Mouse (Mus musculus) embryonic fibroblast, embryonic 13.5 days (primary cell): ENCODE data around the gene Ube2g2. TPM values are rescaled to one million over a fixed set of nuclear protein-coding genes. Genes with fewer than 3 reads are reported as not detected.

ENCODE experiments used
- H3K27ac ChIP-seq: 2 replicates; pipeline ENCODE4 v1.5.1; 2012; ENCODE audit warnings: low read length, control low read depth, inconsistent platforms; ENCODE audit not compliant: insufficient read depth
- H3K4me1 ChIP-seq: 2 replicates; pipeline ENCODE4 v1.6.1; 2011; ENCODE audit warnings: low read length; ENCODE audit not compliant: control insufficient read depth, insufficient read depth
- H3K4me3 ChIP-seq: 2 replicates; pipeline ENCODE4 v1.5.1; 2011; ENCODE audit warnings: mild to moderate bottlenecking, control low read depth, low read length; ENCODE audit not compliant: insufficient read depth
- CTCF ChIP-seq: IDR thresholded peaks from 2 replicates; pipeline ENCODE4 v1.5.1; 2011; ENCODE audit warnings: mild to moderate bottlenecking, control low read depth, low read length, moderate library complexity, borderline replicate concordance; ENCODE audit not compliant: insufficient read depth
- POLR2A ChIP-seq: IDR thresholded peaks from 2 replicates; pipeline ENCODE4 v1.6.1; 2011; ENCODE audit warnings: low read depth, mild to moderate bottlenecking, control low read depth, low read length, moderate library complexity
- polyA plus RNA-seq: library from polyadenylated mRNA; stranded (reverse); fragments of >200 nt; gene quantifications from 2 replicates; pipeline ENCODE4 v1.2.4, GENCODE M21; 2011; ENCODE audit warnings: low read depth; ENCODE audit not compliant: missing spikeins, insufficient read length

The Ube2g2 gene
- polyA plus RNA-seq, 1 experiment: 62.1 TPM

DNA sequence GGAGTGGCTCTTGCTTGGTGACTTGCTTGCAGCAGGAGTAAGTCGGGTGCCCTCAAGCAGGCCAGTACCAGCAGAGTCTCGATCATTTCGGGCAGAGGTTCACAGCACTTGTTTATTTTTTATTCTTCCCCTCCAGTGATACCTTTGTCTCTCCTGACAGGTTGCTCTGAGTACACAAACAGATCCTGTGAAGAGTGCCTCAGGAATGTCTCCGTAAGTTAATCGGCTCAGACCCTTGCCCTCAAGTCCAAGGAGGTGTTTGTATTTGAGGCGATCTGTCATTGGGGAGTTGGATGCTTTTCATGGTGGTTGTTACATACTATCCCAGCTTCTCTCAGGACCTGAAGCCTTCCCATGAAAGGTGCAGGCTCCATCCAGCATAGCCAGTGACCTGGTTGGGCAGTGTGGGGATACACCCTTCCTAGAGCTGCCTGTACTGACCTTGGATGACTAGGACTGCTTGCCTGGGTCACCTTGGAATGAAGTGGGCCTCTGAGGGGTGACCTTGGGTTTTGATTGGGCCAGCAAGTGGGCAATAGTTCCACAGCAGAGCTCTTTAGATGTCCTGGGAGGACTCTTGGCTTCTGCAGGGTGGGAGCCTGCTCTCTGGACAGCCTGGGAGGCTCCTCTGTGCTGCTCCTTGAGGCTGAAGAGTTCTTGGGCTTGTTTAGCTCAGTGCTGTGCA, 34.8 kb upstream of the Ube2g2 start:
- Histone ChIP-seq H3K27ac (no peak overlapping the region), H3K4me3 (no peak overlapping the region), H3K4me1 (peaks cover 12% of the 10 kb centered on the region)
- TF ChIP-seq POLR2A: no peak
- TF ChIP-seq CTCF: no peak

DNA sequence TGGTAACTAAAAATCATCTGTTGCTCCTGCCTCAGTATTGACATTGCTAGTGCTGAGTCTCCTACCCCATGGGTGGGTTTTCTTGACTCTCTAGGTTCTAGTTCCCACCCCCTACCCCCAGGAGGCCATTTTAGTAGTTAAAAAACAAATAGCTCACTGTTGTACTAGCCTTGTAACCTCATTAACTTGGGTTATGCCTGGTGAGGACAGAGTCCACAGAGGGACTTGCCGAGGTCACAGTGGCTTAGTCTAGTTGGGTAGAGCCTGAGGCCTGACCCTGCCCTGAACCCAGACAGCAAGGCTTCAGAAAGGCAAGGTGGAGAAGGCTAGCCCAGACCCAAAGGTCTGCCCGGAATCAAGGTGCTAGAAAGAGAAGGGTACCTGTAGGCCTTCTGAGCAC, 34.0 kb upstream of the Ube2g2 start:
- no peak for TF ChIP-seq CTCF
- no peak for TF ChIP-seq POLR2A
- no peak overlapping the region for H3K4me3 ChIP-seq
- peaks cover 10% of the 10 kb centered on the region for H3K4me1 ChIP-seq
- H3K27ac ChIP-seq: no peak overlapping the region

DNA sequence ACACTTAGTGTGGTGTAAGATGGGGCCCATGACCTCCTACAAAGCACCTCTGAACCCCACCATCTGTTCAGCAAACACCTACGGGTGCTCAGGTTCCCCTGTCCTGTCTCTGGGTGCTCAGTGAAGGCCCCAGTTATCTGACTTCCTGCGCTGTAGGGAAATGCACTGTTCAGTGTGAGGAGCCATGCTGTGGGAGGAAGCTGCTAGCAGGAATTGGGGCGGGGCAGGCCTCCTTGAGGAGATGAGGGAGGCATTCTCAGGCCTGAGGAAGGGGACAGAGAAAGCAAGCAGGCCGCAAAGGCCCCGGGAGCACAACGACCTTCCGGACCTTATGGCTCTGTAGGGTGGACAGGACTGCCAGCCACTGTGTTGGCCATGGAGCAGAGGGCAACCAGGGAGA, 33.0 kb upstream of the Ube2g2 start:
- Histone ChIP-seq H3K27ac (no peak overlapping the region), H3K4me1 (0 out of 2 replicates have a peak, but pooled peaks cover under 1% of the 10 kb centered on the region), H3K4me3 (no peak overlapping the region)
- TF ChIP-seq CTCF (no peak), POLR2A (no peak)

DNA sequence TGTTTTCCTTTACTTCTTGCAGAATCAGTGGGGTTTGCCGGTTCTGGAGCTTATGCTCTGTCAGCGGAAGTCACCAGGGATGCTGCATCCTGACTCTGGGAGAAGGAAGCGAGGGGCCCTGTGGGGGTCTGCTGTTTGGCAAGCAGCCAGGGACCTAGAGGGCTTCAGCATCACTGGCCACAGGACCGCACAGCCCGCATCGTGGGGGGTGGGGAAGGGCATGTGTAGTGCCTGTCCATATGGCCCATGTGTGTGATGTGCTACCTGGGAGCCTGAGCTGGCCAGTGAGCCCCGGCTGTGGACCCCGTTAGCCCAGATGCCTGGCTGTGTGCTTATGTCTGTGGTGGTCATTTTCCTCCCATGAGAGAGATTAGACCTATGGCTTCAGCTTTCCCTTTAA, 32.3 kb upstream of the Ube2g2 start:
- TF ChIP-seq CTCF (no peak), POLR2A (no peak)
- Histone ChIP-seq H3K27ac (no peak overlapping the region), H3K4me3 (no peak overlapping the region), H3K4me1 (no peaks in the 10 kb centered on the region)

DNA sequence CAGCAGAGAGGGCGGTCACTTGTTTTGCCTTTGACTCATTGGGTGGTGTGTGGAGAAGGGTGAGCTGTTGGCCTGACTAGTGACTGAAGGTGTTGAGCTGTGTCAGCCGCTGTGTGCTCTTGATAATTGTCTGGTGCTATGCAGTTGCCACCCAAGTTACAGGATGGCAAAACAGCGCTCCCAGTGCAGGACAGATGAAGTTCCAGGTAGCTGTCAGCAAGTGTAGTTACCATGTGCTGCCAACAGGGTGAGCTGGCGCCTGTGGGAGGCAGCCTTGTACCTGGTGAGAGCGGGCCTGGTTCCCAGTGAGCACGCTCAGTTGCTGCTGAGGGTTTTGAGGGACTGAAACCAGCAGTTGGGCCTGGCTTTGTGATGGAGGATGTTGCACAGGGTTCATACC, 31.3 kb upstream of the Ube2g2 start:
- Histone ChIP-seq H3K4me1 (no peaks in the 10 kb centered on the region), H3K4me3 (no peak overlapping the region), H3K27ac (no peak overlapping the region)
- TF ChIP-seq CTCF (peak; percentile 72), POLR2A (no peak)

DNA sequence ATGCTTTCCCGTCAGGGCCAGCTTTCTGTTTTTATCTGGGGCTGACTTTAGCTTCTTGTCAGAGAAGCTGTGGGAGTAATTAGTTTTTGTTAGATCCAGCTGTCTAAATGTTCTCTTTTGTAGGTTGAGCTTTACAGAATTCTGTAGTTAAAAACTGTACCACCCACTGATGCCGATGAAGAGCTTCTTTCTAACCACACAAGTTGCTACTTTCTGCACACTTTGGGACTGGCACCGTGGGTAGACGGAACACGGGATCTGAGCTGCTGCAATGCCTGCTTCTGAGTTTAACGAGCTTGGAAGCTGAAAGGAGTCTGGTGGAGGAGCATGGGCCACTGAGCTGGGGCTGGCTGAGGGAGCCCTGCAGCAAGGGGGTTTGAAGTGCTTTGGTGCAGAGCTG, 30.5 kb upstream of the Ube2g2 start:
- no peak for TF ChIP-seq CTCF
- no peak for TF ChIP-seq POLR2A
- Histone ChIP-seq H3K4me1 (no peaks in the 10 kb centered on the region), H3K27ac (no peak overlapping the region), H3K4me3 (no peak overlapping the region)

DNA sequence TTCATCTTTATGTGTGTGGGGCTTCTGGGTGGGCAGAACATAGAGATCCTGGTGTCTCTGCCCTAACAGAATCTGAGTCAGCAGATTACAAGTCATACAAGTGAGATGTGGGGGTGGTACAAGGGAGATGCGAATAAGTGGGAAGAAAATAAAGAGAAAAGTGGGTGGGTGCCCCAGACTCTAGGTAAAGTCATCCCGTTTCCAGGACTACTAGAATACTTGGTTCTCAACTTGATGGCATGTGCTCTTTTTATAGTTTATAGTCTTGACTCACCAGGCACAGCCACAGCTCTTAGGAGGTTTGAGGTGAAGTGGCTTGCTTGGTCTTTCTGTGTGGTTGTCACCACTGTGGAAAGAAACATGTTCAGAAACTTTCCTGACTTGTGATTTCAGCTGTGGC, 26.0 kb upstream of the Ube2g2 start:
- H3K4me3 ChIP-seq: no peak overlapping the region
- no peak overlapping the region for H3K27ac ChIP-seq
- H3K4me1 ChIP-seq: no peaks in the 10 kb centered on the region
- no peak for TF ChIP-seq CTCF
- no peak for TF ChIP-seq POLR2A

DNA sequence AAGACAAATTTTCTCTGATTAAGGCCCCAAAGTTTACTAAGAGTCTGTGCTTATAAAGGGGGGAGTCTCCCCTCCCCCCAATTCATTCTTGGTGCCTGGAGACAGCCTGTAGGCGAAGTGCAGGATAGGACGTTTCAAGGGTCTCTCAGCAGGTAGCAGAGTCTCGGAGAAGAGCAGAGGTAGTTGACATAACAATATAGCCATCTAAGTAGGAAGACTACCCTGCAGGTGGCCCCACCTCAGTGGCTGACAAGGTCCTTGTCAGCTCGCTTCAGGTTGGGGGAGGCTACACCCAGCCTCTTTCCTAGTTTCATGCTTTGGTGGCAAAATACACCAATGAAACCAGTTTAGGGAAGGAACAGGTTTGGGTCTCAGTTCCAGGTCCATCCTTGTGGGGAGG, 19.1 kb upstream of the Ube2g2 start:
- H3K4me3 ChIP-seq: no peak overlapping the region
- TF ChIP-seq POLR2A: no peak
- TF ChIP-seq CTCF: no peak
- H3K4me1 ChIP-seq: no peaks in the 10 kb centered on the region
- no peak overlapping the region for H3K27ac ChIP-seq

DNA sequence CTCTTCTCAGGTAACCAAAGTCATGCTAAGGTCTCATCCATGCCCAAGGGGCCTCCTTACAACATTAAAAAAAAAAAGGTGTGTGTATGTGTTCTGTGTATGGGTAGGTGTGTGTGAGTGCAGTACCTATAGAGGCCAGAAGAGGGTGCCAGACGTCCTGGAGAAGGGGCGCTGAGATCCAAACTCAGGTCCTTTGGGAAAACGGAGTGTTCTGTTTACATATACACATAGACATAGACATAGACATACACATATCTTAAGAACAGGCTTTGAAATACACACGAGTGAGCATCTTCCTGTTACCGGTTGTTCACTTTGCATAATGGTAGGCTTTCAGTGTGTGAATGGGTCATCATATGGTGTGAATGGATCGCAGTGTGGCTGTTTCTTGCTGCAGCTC, 18.0 kb upstream of the Ube2g2 start:
- no peak overlapping the region for H3K4me3 ChIP-seq
- no peaks in the 10 kb centered on the region for H3K4me1 ChIP-seq
- TF ChIP-seq POLR2A: no peak
- TF ChIP-seq CTCF: no peak
- no peak overlapping the region for H3K27ac ChIP-seq

DNA sequence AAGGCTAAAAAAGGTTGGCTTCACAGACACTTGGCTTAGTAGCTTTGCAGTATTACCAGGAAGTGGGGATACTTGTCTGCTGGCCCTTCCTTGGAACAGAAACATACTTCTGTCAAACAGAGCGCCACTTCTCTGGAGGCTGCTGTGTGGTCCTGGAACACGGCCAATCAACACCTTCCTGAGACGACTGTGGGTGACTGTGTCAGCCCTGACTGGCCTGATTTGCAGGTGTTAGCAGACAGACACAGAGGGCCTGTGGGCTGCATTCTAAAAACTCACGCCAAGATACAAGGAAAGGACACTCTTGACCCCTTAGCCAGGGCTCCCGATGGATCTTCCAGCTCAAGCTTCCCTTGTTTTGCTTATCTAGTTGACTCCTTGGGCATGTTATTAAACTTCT, 17.1 kb upstream of the Ube2g2 start:
- TF ChIP-seq CTCF: no peak
- no peak for TF ChIP-seq POLR2A
- H3K27ac ChIP-seq: no peak overlapping the region
- no peaks in the 10 kb centered on the region for H3K4me1 ChIP-seq
- no peak overlapping the region for H3K4me3 ChIP-seq
